Mouse (Mus musculus) embryonic stem cell, embryonic (primary cell): ENCODE measurements around the gene 1700017B05Rik.

Experiments
- CTCF ChIA-PET, 4 experiments: fragments of 300-600 bp in 2 of 4; fragments of 350-600 bp in 2 of 4; sonication (Branson Sonifier 250); formaldehyde crosslinking; loops; one replicate each; lab custom pipeline; 2022; ENCODE audit warnings: inconsistent platforms in 2 of 4; lab: Charles Lee
- POLR2A ChIA-PET, 4 experiments: fragments of 300-600 bp in 2 of 4; fragments of 350-600 bp in 2 of 4; sonication (Branson Sonifier 250); formaldehyde crosslinking; loops; one replicate each; lab custom pipeline; 2022; ENCODE audit warnings: antibody characterized with exemption in 4 of 4, inconsistent platforms in 1 of 4; lab: Charles Lee

Gene 1700017B05Rik

DNA sequence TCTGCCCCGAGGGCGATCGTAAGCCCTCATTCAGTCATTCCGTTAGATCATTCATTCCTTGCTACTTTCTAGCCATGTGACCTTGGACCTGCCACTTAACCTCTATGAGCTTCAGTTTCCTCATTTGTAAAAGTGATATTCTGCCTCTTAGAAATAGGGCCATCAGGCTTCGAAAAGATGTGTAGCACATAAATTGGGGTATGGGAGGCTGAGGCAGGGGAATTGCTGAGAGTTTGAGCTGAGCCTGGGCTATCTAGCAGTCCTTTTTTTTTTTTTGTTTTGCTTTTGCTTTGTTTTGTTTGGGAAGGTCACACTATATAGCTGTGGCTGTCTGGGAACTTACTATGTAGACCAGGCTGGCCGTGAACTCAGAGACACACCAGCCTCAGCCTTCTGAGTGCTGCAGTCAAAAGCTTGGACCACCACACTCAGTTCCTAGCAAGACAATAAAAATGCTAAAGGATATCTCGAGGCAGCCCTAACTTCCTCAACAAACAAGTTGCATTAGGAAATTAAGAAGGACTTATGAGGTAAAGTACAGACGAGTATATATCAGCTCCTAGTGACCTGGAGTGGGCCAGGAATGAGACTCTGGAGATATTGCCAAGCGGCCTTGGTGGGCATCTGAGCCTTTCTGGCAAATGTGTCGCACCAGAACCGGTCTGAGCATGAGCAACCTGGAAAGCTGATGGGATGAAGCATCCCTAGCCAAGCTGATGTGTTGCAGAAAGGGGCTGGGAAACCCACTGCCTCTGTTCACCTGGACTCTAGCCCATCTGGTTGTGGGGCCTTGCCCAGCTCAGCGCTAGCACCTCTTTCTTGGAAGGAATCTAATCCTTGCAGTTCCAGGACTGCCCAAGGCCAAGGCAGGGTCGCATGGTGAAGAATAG is 628 bp upstream of the 1700017B05Rik start:
- ChIA-PET POLR2A (interaction anchor here (0.5 to 5.0 kb wide), 62 partner anchors 8 to 597 kb away, joined by 3 to 60 read pairs (median 5); partner anchors contain the start of genes Cox5a (in 2 of the 4), Scamp5 (in 2 of the 4), Commd4 (in 1 of the 4) and Edc3 (in 1 of the 4)), CTCF (interaction anchor here (0.6 to 1.7 kb wide), 24 partner anchors 9 to 397 kb away, joined by 3 to 9 read pairs (median 3); no protein-coding TSS in a partner anchor)

GRCm38 (mm10) chr9:57261516-57261912 is 898 bp downstream of the 1700017B05Rik start:
- POLR2A ChIA-PET = interaction anchor here (0.5 to 5.0 kb wide), 47 partner anchors 8 to 436 kb away, joined by 3 to 60 read pairs (median 6); partner anchors contain the start of genes Cox5a (in 2 of the 4), Ppcdc (in 1 of the 4) and Scamp5 (in 1 of the 4)
- CTCF ChIA-PET = interaction anchor here (0.6 to 1.7 kb wide), 7 partner anchors 9 to 873 kb away, joined by 3 to 7 read pairs (median 4); no protein-coding TSS in a partner anchor

DNA sequence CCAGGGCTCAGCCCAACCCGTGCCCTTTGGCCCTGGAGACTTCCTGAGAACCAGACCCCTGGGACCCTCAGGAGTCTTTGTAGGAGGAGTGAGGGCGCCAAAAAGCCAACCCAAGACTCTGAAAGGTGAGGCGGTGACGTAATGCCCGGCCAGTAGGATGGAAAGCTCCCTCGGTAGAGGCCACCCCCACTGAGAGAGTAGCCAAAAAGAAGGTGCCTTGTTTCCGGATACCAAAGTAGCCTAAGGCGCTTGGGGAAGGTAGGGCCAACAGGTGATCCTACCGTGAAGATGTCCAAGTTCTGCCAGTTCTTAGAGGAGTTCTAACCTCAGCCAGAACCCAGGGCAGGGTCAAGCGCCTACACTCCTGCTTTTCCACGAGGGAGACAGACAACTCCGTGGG is 1.5 kb downstream of the 1700017B05Rik start:
- POLR2A ChIA-PET = interaction anchor here (0.6 to 5.0 kb wide), 20 partner anchors 8 to 436 kb away, joined by 3 to 60 read pairs (median 7); partner anchors contain the start of genes Ppcdc (in 1 of the 4) and Scamp5 (in 1 of the 4)

GRCm38 (mm10) chr9:57259736-57260135 is 2.7 kb downstream of the 1700017B05Rik start:
- ChIA-PET POLR2A (interaction anchor here (0.7 to 7.9 kb wide), 16 partner anchors 10 to 187 kb away, joined by 3 to 44 read pairs (median 3); partner anchors contain the start of gene Ppcdc (in 2 of the 4)), CTCF (interaction anchor here (0.5 to 2.3 kb wide), 29 partner anchors 8 to 464 kb away, joined by 3 to 18 read pairs (median 3); partner anchors contain the start of gene Ppcdc (in 1 of the 4))

More for the DNA sequence above, 1.5 kb downstream of the 1700017B05Rik start:
- CTCF ChIA-PET = interaction anchor here in 2 of 4 experiments (0.6 to 1.5 kb wide), 3 partner anchors 10 to 179 kb away, joined by 3 to 5 read pairs (median 3); partner anchors contain the start of gene Ppcdc (in 1 of the 2)

- CTCF ChIA-PET = interaction anchor here in 1 of 4 experiments (1.9 to 2.3 kb wide), 2 partner anchors 10 to 12 kb away, joined by 7 to 18 read pairs; no protein-coding TSS in a partner anchor
- POLR2A ChIA-PET = interaction anchor here in 2 of 4 experiments (1.0 to 7.9 kb wide), 7 partner anchors 11 to 246 kb away, joined by 3 to 44 read pairs (median 4); partner anchors contain the start of gene Rpp25 (in 1 of the 2)
Measured at GRCm38 (mm10) chr9:57257627-57258026, 4.8 kb downstream of the 1700017B05Rik start.

DNA sequence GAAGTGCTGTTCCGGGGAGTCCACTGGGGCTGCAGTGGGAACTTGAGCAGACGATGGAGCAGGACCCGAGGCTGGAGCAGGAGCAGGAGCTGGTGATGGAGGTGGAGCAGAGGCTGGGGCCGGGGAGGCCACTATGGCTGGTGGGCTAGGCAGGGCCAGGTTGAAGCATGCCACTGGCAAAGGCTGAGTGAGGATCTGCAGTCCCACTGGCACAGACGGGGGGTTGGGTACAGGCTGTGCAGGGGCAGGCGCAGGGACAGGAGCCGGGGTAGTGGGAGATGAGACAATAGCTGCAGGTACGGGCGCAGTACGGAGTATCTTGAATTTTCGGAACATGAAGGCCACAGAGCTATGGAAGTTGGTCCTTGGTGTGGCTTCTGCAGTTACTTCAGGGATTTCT is 5.6 kb downstream of the 1700017B05Rik start:
- ChIA-PET CTCF (interaction anchor here in 2 of 4 experiments (0.5 to 1.9 kb wide), 4 partner anchors 11 to 329 kb away, joined by 3 to 11 read pairs (median 6); partner anchors contain the start of gene Snx33 (in 1 of the 2)), POLR2A (interaction anchor here in 2 of 4 experiments (1.0 to 7.9 kb wide), 6 partner anchors 11 to 247 kb away, joined by 3 to 44 read pairs (median 4); partner anchors contain the start of gene Rpp25 (in 1 of the 2))

GRCm38 (mm10) chr9:57256309-57256708 is 6.1 kb downstream of the 1700017B05Rik start:
- ChIA-PET POLR2A (interaction anchor here in 3 of 4 experiments (0.5 to 7.9 kb wide), 8 partner anchors 10 to 247 kb away, joined by 3 to 44 read pairs (median 4); partner anchors contain the start of genes Ppcdc (in 1 of the 3) and Rpp25 (in 1 of the 3)), CTCF (interaction anchor here in 2 of 4 experiments (0.5 to 1.9 kb wide), 5 partner anchors 11 to 328 kb away, joined by 3 to 11 read pairs (median 4); partner anchors contain the start of gene Snx33 (in 1 of the 2))

GRCm38 (mm10) chr9:57254823-57255495 is 7.5 kb downstream of the 1700017B05Rik start:
- POLR2A ChIA-PET = interaction anchor here (0.5 to 7.9 kb wide), 23 partner anchors 7 to 404 kb away, joined by 3 to 44 read pairs (median 4); partner anchors contain the start of genes 1700017B05Rik (in 1 of the 4), Neil1 (in 1 of the 4) and Ppcdc (in 1 of the 4)
- CTCF ChIA-PET = interaction anchor here in 2 of 4 experiments (0.5 to 0.6 kb wide), 3 partner anchors 13 to 205 kb away, joined by 3 to 5 read pairs (median 4); no protein-coding TSS in a partner anchor

GRCm38 (mm10) chr9:57254061-57254460 is 8.4 kb downstream of the 1700017B05Rik start:
- CTCF ChIA-PET = no interaction called here
- POLR2A ChIA-PET = interaction anchor here in 2 of 4 experiments (0.6 to 7.9 kb wide), 11 partner anchors 8 to 231 kb away, joined by 3 to 44 read pairs (median 4); partner anchors contain the start of genes 1700017B05Rik (in 1 of the 2) and Neil1 (in 1 of the 2)

DNA sequence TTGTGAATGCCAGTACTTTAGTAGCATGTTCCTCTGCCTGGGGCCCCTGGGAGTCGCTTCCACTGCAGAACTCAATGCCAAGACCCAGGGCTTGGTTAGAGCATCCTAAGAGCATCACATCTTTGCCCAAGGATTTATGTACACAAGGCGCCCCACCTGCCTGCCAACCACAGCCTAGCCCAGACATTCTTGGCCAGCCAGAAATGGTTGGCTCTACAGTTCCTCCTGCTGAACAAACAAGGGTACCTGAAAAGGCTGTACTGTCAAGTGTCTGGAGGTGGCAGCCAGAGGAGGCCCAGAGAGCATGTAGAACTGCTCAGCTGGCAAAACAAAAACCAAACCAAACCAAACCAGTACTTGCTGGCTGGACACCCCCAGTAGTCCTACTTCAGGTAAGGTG is 11.3 kb downstream of the 1700017B05Rik start:
- POLR2A ChIA-PET = interaction anchor here in 3 of 4 experiments (1.0 to 4.4 kb wide), 8 partner anchors 8 to 189 kb away, joined by 3 to 24 read pairs (median 3); partner anchors contain the start of genes 1700017B05Rik (in 2 of the 3) and Ppcdc (in 1 of the 3)

DNA sequence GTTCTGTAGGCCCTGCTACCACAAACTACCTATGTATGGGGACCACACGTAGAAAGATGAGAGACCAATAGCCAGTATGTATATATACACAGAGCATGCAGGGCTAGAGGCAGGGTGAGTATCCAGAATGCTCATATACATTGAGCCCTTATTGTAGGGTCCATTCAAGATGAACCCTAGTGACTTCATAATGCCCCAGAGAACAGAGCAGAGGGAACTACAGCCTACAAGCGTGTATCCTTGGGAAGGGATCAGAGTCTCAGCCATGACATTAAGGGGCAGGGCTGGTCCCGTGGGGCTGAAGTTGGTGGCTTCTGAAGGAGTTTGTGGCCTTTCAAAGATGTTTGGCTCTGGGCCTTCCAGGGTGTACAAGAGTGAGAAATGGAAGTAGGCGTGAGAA is 12.4 kb downstream of the 1700017B05Rik start:
- CTCF ChIA-PET = no interaction called here

More for the DNA sequence above, 11.3 kb downstream of the 1700017B05Rik start:
- CTCF ChIA-PET = interaction anchor here in 1 of 4 experiments (1.5 kb wide), 1 partner anchor 8 kb away, joined by 6 read pairs; no protein-coding TSS in a partner anchor

DNA sequence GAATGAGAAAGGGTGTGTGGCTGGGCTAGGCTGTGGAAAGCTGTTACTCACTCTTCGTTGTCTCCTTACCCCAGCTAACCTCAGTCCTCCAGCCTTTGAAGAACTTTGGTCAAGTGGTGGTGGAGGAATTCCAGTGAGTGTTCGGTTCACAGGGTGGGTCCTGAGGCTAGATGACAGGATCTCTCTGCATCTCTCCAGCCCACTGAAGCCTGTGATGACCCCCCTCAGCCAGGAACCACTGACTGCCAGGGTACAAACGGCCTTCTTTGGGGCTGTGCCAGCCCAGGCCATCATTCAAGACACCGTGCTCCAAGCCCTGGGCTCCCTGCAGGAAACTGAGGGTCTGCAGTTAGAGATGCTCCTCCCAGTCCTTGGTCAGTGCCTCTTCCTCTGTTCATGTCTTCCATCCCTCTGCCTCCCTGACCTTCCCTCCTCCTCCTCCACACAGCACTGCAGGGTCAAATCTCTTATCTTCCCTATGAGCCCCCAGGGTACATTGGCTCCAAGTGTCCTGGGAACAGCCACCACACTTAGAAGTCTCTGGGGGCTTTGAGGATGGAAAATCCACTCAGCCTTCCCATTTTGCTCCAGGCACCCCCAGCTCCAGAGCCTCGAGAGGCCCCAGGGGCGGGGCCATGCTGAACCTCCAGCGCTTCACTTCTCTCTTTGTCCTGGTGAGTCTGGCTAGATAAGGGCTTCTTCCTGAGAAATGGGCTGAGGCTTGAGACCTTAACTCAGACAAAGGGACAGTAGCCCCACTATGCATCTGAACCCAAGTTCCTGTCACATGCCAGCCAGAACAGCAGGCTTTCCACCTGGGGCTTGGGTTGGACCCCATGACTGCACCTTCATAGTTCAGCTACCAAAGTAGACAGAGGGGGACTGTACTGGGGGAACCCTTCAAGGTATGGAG is 14.1 kb downstream of the 1700017B05Rik start:
- ChIA-PET CTCF (interaction anchor here in 2 of 4 experiments (0.7 to 1.9 kb wide), 4 partner anchors 11 to 221 kb away, joined by 3 to 4 read pairs (median 4); partner anchors contain the start of gene Ppcdc (in 1 of the 2)), POLR2A (interaction anchor here in 3 of 4 experiments (0.6 to 4.8 kb wide), 15 partner anchors 8 to 352 kb away, joined by 3 to 44 read pairs (median 4); partner anchors contain the start of genes 1700017B05Rik (in 2 of the 3) and Rpp25 (in 1 of the 3))

More for the DNA sequence above, 12.4 kb downstream of the 1700017B05Rik start:
- POLR2A ChIA-PET = interaction anchor here in 1 of 4 experiments (1.3 to 2.1 kb wide), 3 partner anchors 9 to 95 kb away, joined by 3 to 9 read pairs (median 5); partner anchors contain the start of gene 1700017B05Rik

DNA sequence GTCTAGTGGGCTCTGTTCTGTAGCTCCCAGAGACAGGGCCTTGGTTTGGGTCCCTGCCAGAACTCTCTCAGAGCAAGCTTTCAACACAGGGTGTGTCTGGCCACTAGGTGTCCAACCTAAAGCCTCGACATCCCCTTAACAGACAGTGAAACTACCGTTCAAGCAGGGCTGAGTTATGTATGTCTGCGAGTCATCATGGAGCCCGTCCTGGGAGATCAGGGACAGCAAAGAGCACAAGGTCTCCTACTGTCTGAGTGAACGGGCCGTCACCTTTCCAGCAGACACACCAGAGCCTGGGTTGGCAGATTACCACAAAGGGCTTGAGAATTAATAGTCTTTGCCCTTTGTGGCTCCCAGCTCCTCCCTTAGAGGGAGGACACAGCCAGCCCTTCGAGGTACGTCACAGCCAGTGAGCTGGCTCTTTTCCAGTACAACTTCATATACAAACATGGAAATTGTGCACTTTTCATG is 15.2 kb downstream of the 1700017B05Rik start:
- CTCF ChIA-PET = interaction anchor here in 3 of 4 experiments (0.5 to 2.1 kb wide), 8 partner anchors 12 to 356 kb away, joined by 3 to 7 read pairs (median 3); partner anchors contain the start of gene Ppcdc (in 2 of the 3)
- POLR2A ChIA-PET = interaction anchor here in 3 of 4 experiments (0.9 to 4.8 kb wide), 18 partner anchors 9 to 256 kb away, joined by 3 to 44 read pairs (median 4); partner anchors contain the start of genes 1700017B05Rik (in 2 of the 3), Man2c1 (in 1 of the 3), Neil1 (in 1 of the 3) and Rpp25 (in 1 of the 3)

DNA sequence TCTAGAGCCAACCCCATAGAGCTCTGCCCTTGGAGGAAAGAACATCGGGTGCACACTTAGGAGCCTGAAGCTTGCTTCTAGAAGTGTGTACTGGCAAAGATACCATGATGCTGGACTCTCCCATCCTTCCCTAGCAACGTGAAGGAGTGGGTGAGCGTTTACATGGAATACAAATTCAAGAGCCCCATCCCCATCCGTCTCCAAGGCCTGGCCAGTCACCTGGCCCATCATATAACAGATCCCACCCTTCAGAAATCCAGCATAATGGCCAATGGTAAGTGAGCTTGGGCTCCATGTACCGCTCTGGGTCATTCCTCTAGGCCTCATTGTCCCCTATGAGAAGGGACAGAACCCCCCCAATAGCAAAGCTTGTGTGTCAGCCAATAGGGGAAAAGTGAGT is 15.9 kb downstream of the 1700017B05Rik start:
- ChIA-PET POLR2A (interaction anchor here in 3 of 4 experiments (0.5 to 4.8 kb wide), 18 partner anchors 10 to 116 kb away, joined by 3 to 44 read pairs (median 4); partner anchors contain the start of genes 1700017B05Rik (in 2 of the 3), Man2c1 (in 1 of the 3) and Neil1 (in 1 of the 3)), CTCF (interaction anchor here in 2 of 4 experiments (1.0 to 2.1 kb wide), 4 partner anchors 13 to 355 kb away, joined by 3 to 7 read pairs (median 4); partner anchors contain the start of gene Ppcdc (in 1 of the 2))
